Mouse (Mus musculus) spleen, adult 2 months (tissue): ENCODE measurements around the gene Ptgfrn.

Source experiments
- CTCF ChIP-seq: fragments of 200-500 bp; IDR thresholded peaks from 2 replicates; pipeline ENCODE4 v1.5.1; 2011; ENCODE audit warnings: mild to moderate bottlenecking, inconsistent platforms; ENCODE audit not compliant: insufficient read depth, insufficient read length, insufficient replicate concordance; ENCODE audit errors: extremely low read depth
- POLR2A ChIP-seq: fragments of 200-500 bp; IDR thresholded peaks from 2 replicates; pipeline ENCODE4 v1.6.1; 2011; ENCODE audit warnings: low read depth, low read length, inconsistent platforms

- no peak for TF ChIP-seq CTCF
- no peak for TF ChIP-seq POLR2A
These were observed 91.6 kb downstream of the Ptgfrn start for GRCm38 (mm10) chr3:101018494-101018893.
